Mouse (Mus musculus): ENCODE data around the gene Ripor1.

DNA sequence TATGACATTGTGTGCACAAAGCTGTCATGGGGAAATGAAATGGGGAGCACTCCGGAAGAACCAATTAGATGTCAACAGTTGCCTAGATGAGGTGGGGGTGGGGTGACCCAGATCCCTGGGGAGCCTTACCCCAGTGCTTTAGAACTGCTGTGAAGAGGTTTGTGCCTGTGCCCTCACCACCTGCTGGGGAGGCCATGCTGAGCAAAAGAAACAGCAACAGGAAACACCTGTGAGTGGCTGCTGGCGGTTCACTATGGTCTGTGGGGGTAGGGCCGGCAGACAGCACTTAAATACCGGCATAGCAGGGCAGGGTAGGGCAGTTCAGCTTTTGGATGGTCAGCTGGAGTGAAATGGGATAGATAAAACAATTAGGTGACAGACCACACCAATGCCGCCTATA, 18.1 kb downstream of the Ripor1 start:
- TF ChIP-seq CTCF (conservative IDR thresholded peaks at IDR 0.05; ENCODE audit: insufficient read depth, insufficient read length, low read depth, low read length) (no peak), POLR2A (IDR thresholded peaks at IDR 0.05; ENCODE audit: low read depth, low read length) (no peak)
